In genomic region chr12:94755754-94756153, GRCm38 (mm10) we compare ENCODE assay signal across 13 mouse cellular contexts.
"Had no signal": no experiment of that assay in that cellular context is flagged by ENCODE, and none has a peak within 500 bp of the region (broad histone marks: within the 10 kb centered on the region; RNA-seq: fewer than 3 reads in every experiment).

No protein-coding gene starts in this region.

- DNase-seq: lung, adult 18-20 months; lung, embryonic 14.5 days; lung, postnatal 10 days; lung, postnatal 4 days; midbrain, embryonic 14.5 days; retina, postnatal 1 day; right cerebral cortex, postnatal 14 days; right cerebral cortex, postnatal 4 days; spleen, adult 18-20 months; thymus, adult 18-20 months; thymus, postnatal 14 days; thymus, postnatal 36 days had no signal

- ATAC-seq: midbrain, embryonic 16.5 days had no signal
